Mouse (Mus musculus): Measurements from ENCODE around the gene Gltp. TPM values are rescaled to one million over a fixed set of nuclear protein-coding genes. Genes with fewer than 3 reads are reported as not detected.

The Gltp gene
- 114 and 148 TPM in 2 replicates for polyA plus RNA-seq (2012; rRNA removed; ENCODE audit: low replicate concordance)

GRCm38 (mm10) chr5:114690633-114691567 is at the start of gene Gltp:
TSS of gene Gltp (minus strand) at chr5:114690984.

GRCm38 (mm10) chr5:114707265-114708068 is 16.7 kb upstream of the Gltp start, which contains the start of gene Tchp:
TSS of gene Tchp (plus strand) at chr5:114707760.

GRCm38 (mm10) chr5:114658255-114658654 is 32.5 kb downstream of the Gltp start, which contains the start of gene Trpv4:
TSS of gene Trpv4 (minus strand) at chr5:114658421.

Other genes starting within 250 kb of the Gltp start
- 23.9 and 35.2 TPM in 2 replicates for gene Mmab, start 246.9 kb downstream of the Gltp start, polyA plus RNA-seq (2012; rRNA removed; ENCODE audit: low replicate concordance)
- gene Mvk, start 246.7 kb downstream of the Gltp start, polyA plus RNA-seq (2012; rRNA removed; ENCODE audit: low replicate concordance), result 43.2 and 72.0 TPM in 2 replicates
- gene Fam222a, start 123.0 kb downstream of the Gltp start, polyA plus RNA-seq (2012; rRNA removed; ENCODE audit: low replicate concordance), result 2.0 and 3.0 TPM in 2 replicates
- 17.5 and 22.4 TPM in 2 replicates for gene Trpv4, start 32.6 kb downstream of the Gltp start, polyA plus RNA-seq (2012; rRNA removed; ENCODE audit: low replicate concordance)
- 12.5 and 20.2 TPM in 2 replicates for gene Tchp, start 16.8 kb upstream of the Gltp start, polyA plus RNA-seq (2012; rRNA removed; ENCODE audit: low replicate concordance)
- gene Ankrd13a, start 83.7 kb upstream of the Gltp start, polyA plus RNA-seq (2012; rRNA removed; ENCODE audit: low replicate concordance), result 56.3 and 68.3 TPM in 2 replicates
- 61.9 and 72.9 TPM in 2 replicates for gene Git2, start 84.5 kb upstream of the Gltp start, polyA plus RNA-seq (2012; rRNA removed; ENCODE audit: low replicate concordance)
- 27.1 and 30.7 TPM in 2 replicates for gene 1500011B03Rik, start 132.5 kb upstream of the Gltp start, polyA plus RNA-seq (2012; rRNA removed; ENCODE audit: low replicate concordance)
- gene 4930519G04Rik, start 162.7 kb upstream of the Gltp start, polyA plus RNA-seq (2012; rRNA removed; ENCODE audit: low replicate concordance), result not detected in 2 replicates
- 0.09 TPM in 1 of 2 replicates, not detected in the other for gene Gm9936, start 167.7 kb upstream of the Gltp start, polyA plus RNA-seq (2012; rRNA removed; ENCODE audit: low replicate concordance)
- gene Oasl2, start 206.0 kb upstream of the Gltp start, polyA plus RNA-seq (2012; rRNA removed; ENCODE audit: low replicate concordance), result 21.5 and 41.6 TPM in 2 replicates
- gene Oasl1, start 232.3 kb upstream of the Gltp start, polyA plus RNA-seq (2012; rRNA removed; ENCODE audit: low replicate concordance), result 6.8 and 11.6 TPM in 2 replicates

Measured in subcutaneous adipose tissue, adult 2 months (tissue).